Mouse (Mus musculus): Measurements from ENCODE around the gene Hoxa11. TPM values are rescaled to one million over a fixed set of nuclear protein-coding genes. Genes with fewer than 3 reads are reported as not detected.

Hoxa11 gene
- polyA plus RNA-seq (2012; fragmentation: generic; extraction: Trizol): not detected

GRCm38 (mm10) chr6:52245757-52246142, at the start of gene Hoxa11:
Gene Hoxa11 (minus strand): TSS chr6:52245810.

DNA sequence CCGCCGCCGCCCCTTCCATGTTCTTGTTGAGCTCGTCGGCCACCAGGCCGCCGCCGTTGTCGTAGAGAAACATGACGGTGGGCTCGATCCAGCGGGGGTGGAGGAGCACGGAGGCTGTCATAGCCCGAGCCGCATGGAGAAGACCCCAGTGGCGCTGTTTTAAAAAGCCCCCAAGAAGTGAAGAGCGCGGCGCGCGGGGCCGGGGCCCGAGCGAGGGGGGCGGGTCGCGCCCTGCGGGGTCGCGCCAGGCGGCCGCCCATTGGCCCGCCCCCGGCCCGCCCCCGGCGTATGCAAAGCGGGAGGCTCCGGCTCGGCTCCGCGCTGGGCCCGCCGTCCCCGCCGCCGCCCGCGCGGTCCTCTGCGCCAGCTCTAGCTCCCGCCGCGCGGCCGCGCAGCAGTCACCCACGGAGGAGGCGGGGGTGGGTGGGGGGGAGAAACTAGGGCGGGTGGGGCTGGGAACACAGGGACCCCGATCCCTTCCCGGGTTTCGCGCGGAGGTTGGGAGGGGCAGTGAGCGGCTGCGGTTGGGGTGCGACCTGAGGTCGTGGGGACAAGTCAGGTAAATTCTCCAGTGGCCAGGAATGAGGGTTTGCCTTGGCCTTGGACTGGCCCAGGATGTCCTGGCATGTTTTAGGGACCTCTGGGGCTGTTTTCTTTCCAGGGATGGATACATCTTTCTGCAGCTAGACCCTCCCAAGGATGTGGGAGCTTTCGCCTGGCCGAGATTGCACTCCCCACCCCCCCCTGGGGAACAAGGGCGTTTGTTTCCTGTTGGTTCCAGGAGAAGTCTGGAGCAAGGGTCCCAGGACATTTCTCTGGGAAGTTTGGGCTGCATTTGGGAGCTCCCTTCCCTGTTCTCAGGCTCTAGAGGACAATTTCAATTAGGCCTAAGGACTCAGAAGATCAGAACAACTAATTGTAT, 15.3 kb upstream of the Hoxa11 start, which contains the start of gene Hoxa13:
TSS of gene Hoxa13 (minus strand) at position 227 of the 922 bp plus-strand sequence.

GRCm38 (mm10) chr6:52240389-52241000, 5.1 kb downstream of the Hoxa11 start, which contains the start of gene Hoxa10:
Gene Hoxa10 (minus strand): TSS chr6:52240854.

GRCm38 (mm10) chr6:52230516-52231165, 15.0 kb downstream of the Hoxa11 start, which contains the start of gene Hoxa9:
Gene Hoxa9 (minus strand): TSS chr6:52231089.

DNA sequence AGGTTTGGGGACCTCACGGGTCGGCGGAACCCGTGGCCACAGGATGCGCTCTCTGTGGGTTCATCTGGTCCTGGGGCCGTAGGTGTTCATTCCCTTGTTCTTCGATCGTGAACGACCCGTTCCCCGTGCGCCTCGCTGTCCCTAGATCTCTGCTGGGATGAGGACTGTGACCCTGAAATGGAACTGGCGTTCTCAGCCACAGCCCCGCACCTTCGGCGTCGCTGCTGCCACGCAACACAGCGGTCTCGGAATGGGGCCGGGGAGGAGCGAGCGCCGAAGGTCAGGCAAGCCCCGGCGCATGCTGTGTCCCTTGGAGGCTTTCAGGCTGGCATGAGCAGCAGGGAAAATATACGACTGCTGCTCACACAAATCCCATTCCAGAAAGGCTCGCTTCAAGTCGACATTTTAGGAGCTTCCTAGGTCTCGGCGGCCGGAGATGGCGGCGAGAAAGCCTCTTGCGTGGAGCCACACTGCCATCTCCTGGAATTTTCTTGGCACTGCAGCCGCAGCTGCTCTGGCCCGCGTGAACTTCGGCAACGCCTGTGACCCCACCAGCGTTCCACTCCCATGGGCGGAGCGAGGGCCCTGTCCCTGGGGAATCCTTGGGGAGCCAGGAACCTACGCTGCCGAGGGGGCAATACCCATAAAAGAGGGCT, 24.1 kb downstream of the Hoxa11 start, which contains the start of gene Hoxa7:
TSS of gene Hoxa7 (minus strand) at position 518 of the 656 bp plus-strand sequence.

DNA sequence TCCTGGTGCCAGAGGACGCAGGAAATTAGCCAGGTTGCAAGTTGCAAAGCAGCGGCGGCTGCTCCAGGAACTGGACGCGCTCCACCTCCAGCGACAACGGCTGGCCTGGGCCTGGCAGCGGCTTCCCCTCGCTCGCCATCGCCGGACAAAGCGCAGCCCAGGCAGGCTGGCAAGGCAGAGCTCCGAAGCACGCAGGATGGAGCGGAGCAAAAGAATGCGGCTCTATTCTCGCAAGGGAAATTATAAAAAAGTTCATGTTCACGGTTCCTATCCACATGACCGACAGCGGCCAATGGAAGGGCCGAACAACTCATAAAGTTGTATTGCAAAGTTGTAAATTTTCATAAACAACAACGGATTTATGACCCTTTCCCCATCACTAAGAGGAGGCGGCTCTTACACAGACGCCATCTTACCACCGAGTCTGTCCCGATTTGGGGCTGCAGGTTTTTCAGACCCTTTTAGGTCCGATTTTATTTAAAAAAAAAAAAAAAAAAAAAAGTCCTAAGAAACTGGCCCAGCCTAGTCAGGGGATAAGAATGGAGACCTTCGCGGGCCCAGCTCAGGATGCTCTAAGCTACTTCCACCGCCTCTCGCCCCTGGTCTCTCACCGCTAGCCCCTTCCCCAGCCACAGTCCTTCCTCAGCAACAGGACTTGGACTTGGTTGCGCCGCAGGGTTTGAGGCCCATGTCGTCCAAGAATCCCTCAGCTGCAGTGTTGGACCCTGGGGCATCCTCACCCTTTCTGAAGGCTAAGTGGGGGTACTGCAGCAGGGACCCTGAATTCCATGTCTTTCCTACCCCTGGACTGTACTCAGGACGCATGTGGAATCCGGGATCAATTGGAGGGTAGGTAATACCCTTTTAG, 32.3 kb downstream of the Hoxa11 start, which contains the start of the genes Hoxa3 and Gm28308:
TSS of gene Hoxa3 (minus strand) at position 218 of the 868 bp plus-strand sequence.
TSS of gene Gm28308 (minus strand) at position 221 of the 868 bp plus-strand sequence.

DNA sequence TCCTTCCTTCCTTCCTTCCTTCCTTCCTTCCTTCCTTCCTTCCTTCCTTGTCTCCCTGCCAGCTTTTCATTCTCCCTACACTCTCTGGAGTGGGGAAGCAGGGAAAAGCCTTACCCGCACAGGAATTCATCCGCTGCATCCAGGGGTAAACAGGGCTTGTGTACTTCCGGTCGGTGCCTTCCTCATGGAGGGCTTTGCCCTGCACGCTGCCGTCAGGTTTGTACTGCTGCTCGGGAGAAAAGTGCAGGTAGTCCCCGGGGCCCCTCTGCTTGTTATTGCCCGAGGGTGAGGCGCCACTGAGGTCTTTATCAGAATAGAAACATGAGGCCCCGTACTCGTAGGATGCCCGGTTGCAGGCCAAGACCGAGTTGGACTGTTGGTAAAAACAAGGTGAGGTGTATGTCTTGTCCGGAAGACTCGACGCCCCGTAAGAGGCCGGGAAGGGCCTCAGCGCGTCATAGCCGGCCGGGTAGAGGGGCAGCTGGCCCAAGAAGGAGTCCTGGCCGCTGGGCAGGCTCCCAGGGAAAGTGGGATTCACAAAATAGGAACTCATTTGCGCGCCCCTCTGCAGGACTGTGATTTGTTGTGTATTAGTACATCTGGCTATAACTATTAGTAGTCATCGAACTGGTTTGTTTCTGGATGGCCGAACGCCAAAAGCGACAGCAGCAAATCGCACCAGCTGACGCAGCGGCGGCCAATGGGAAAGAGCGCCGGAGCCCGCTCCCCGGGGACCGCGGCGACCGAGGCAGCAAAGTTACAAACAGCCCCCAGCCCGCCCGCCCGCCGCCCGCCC, 37.3 kb downstream of the Hoxa11 start, which contains the start of gene Hoxa6:
TSS of gene Hoxa6 (minus strand) at position 651 of the 796 bp plus-strand sequence.

GRCm38 (mm10) chr6:52204050-52204752, 41.4 kb downstream of the Hoxa11 start, which contains the start of gene Hoxa5:
Gene Hoxa5 (minus strand): TSS chr6:52204587.

Other genes with a start within 250 kb of the Hoxa11 start
- gene Skap2, start 233.3 kb downstream of the Hoxa11 start, polyA plus RNA-seq (2012; fragmentation: generic; extraction: Trizol): 10 to 100 TPM in 1 of 2 experiments, 1 to 10 TPM in 1; 4.6 to 22.6 TPM
- 1 to 10 TPM in 1 of 2 experiments, under 1 TPM in 1; 0.26 to 1.2 TPM for gene Hoxa1, start 87.5 kb downstream of the Hoxa11 start, polyA plus RNA-seq (2012; fragmentation: generic; extraction: Trizol)
- gene Hoxa2, start 81.0 kb downstream of the Hoxa11 start, polyA plus RNA-seq (2012; fragmentation: generic; extraction: Trizol): 10 to 100 TPM in 1 of 2 experiments, 1 to 10 TPM in 1; 5.0 to 20.2 TPM
- under 1 TPM; 0.02 to 0.30 TPM for gene 5730596B20Rik, start 68.3 kb downstream of the Hoxa11 start, polyA plus RNA-seq (2012; fragmentation: generic; extraction: Trizol)
- gene Hoxa4, start 54.1 kb downstream of the Hoxa11 start, polyA plus RNA-seq (2012; fragmentation: generic; extraction: Trizol): 1 to 10 TPM; 3.0 to 4.6 TPM
- 10 to 100 TPM in 1 of 2 experiments, 1 to 10 TPM in 1; 1.6 to 14.1 TPM for gene Hoxa5, start 41.2 kb downstream of the Hoxa11 start, polyA plus RNA-seq (2012; fragmentation: generic; extraction: Trizol)
- gene Hoxa6, start 37.1 kb downstream of the Hoxa11 start, polyA plus RNA-seq (2012; fragmentation: generic; extraction: Trizol): 1 to 10 TPM in 1 of 2 experiments, under 1 TPM in 1; 0.32 to 3.3 TPM
- gene Hoxa3, start 32.5 kb downstream of the Hoxa11 start, polyA plus RNA-seq (2012; fragmentation: generic; extraction: Trizol): 1 to 10 TPM; 1.7 to 8.4 TPM
- gene Gm28308, start 32.5 kb downstream of the Hoxa11 start, polyA plus RNA-seq (2012; fragmentation: generic; extraction: Trizol): 1 to 10 TPM in 1 of 2 experiments, not detected in 1; 1.0 TPM
- gene Hoxa7, start 24.0 kb downstream of the Hoxa11 start, polyA plus RNA-seq (2012; fragmentation: generic; extraction: Trizol): 10 to 100 TPM; 39.1 to 66.3 TPM
- gene Hoxa9, start 14.7 kb downstream of the Hoxa11 start, polyA plus RNA-seq (2012; fragmentation: generic; extraction: Trizol): under 1 TPM; 0.01 to 0.37 TPM
- 1 to 10 TPM in 1 of 2 experiments, under 1 TPM in 1; 0.23 to 4.4 TPM for gene Hoxa10, start 5.0 kb downstream of the Hoxa11 start, polyA plus RNA-seq (2012; fragmentation: generic; extraction: Trizol)
- gene Hoxa13, start 15.1 kb upstream of the Hoxa11 start, polyA plus RNA-seq (2012; fragmentation: generic; extraction: Trizol): not detected
- not detected for gene Evx1, start 67.7 kb upstream of the Hoxa11 start, polyA plus RNA-seq (2012; fragmentation: generic; extraction: Trizol)